Mouse (Mus musculus) intestine, embryonic 14.5 days (tissue): Measurements from ENCODE around the gene Aldh3a2. TPM values are rescaled to one million over a fixed set of nuclear protein-coding genes. Genes with fewer than 3 reads are reported as not detected.

ENCODE experiments used
- ATAC-seq: fragments of 200-750 bp; cut with Nextera tagmentation; replicated peaks from 2 replicates; pipeline ENCODE4 v1.8.0; 2017; ENCODE audit warnings: low read depth, moderate number of reproducible peaks, moderate TSS enrichment, moderate library complexity; ENCODE audit not compliant: low FRiP score, low TSS enrichment
- DNase-seq: peaks from one replicate; pipeline ENCODE4 v3.0.0-alpha.2; 2018; ENCODE audit warnings: low spot score
- H3K27ac ChIP-seq: fragments of 300-500 bp; sonication (generic); 2 replicates; pipeline ENCODE4 v1.5.1; 2014; ENCODE audit warnings: low read depth, mild to moderate bottlenecking, control low read depth
- H3K27me3 ChIP-seq: fragments of 300-500 bp; sonication (generic); replicated peaks from 2 replicates; pipeline ENCODE4 v1.6.1; 2014; ENCODE audit warnings: low read length, control low read depth; ENCODE audit not compliant: control insufficient read depth, insufficient read depth
- H3K36me3 ChIP-seq: fragments of 300-500 bp; sonication (generic); 2 replicates; pipeline ENCODE4 v1.6.1; 2014; ENCODE audit warnings: low read length, control low read depth; ENCODE audit not compliant: control insufficient read depth, insufficient read depth
- H3K4me1 ChIP-seq: fragments of 300-500 bp; sonication (generic); replicated peaks from 2 replicates; pipeline ENCODE4 v1.6.1; 2014; ENCODE audit warnings: low read length, control low read depth, mixed read lengths; ENCODE audit not compliant: control insufficient read depth, insufficient read depth
- H3K4me2 ChIP-seq: fragments of 300-500 bp; sonication (generic); 2 replicates; pipeline ENCODE4 v1.6.1; 2014; ENCODE audit warnings: low read length
- H3K4me3 ChIP-seq: fragments of 300-500 bp; sonication (generic); 2 replicates; pipeline ENCODE4 v1.5.1; 2014; ENCODE audit warnings: low read depth, low read length, control low read depth, mixed read lengths
- H3K9ac ChIP-seq: fragments of 300-500 bp; sonication (generic); 2 replicates; pipeline ENCODE4 v1.6.1; 2014; ENCODE audit warnings: mild to moderate bottlenecking, low read length
- H3K9me3 ChIP-seq: fragments of 300-500 bp; sonication (generic); 2 replicates; pipeline ENCODE4 v1.6.1; 2016; ENCODE audit warnings: low read length, control low read depth; ENCODE audit not compliant: control insufficient read depth
- WGBS: fragments of 180-500 bp; shearing (Covaris S2); extraction: QIAGEN DNeasy Blood & Tissue Kit; methylation state at CpG from one replicate; pipeline ENCODE4 v1.1.7; 2014; 5-methylcytosine and 5-hydroxymethylcytosine counted together
- polyA plus RNA-seq: library from polyadenylated mRNA; unstranded; fragments of >200 nt; fragmentation: Nextera tagmentation; extraction: Ambion mirVana; gene quantifications from 2 replicates; pipeline ENCODE4 v1.2.1, GENCODE M21; 2014

The Aldh3a2 gene
- polyA plus RNA-seq, 1 experiment from 2014 or later: 47.9 TPM

GRCm38 (mm10) chr11:61228406-61228805 is 38.9 kb downstream of the Aldh3a2 start:
- no peak for DNase-seq
- Histone ChIP-seq H3K27me3 (no peaks in the 10 kb centered on the region), H3K9me3 (no peaks in the 10 kb centered on the region), H3K4me3 (no peak overlapping the region), H3K9ac (no peak overlapping the region), H3K36me3 (no peaks in the 10 kb centered on the region), H3K4me1 (peaks cover 3% of the 10 kb centered on the region; the same call in 1 of the 2 replicates), H3K27ac (no peak overlapping the region), H3K4me2 (no peak overlapping the region)
- WGBS: 75% methylated on average over 3 of the region's 3 CpGs
- ATAC-seq: no peak

DNA sequence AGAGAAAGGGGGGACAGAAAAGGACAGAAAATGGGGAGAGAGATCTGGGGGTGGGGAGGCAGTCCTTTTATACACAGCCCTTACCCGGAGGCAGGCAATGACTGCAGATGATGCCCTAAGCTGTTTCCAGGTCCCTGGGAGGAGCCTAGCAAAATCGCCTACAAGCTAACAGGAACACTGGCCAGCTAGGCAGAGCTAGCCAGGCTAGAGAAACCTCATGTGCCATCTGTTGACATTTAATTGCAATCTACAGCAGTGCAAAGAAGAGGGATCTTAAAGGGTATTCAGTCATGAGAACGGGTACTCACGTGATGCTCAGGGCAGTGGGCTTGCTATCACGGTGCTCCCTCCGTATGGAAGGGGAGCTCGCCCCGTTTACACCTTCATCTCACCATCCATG is 39.4 kb downstream of the Aldh3a2 start:
- no peak overlapping the region for H3K4me2 ChIP-seq
- H3K27me3 ChIP-seq: no peaks in the 10 kb centered on the region
- no peaks in the 10 kb centered on the region for H3K36me3 ChIP-seq
- H3K4me3 ChIP-seq: no peak overlapping the region
- no peaks in the 10 kb centered on the region for H3K9me3 ChIP-seq
- DNase-seq (no peak), ATAC-seq (no peak)
- no peak overlapping the region for H3K27ac ChIP-seq
- no peak overlapping the region for H3K9ac ChIP-seq
- 78% methylated on average over 8 of the region's 8 CpGs for WGBS
- peaks cover 3% of the 10 kb centered on the region; the same call in 1 of the 2 replicates for H3K4me1 ChIP-seq

GRCm38 (mm10) chr11:61225941-61226412 is 41.3 kb downstream of the Aldh3a2 start:
- Histone ChIP-seq H3K4me3 (no peak overlapping the region), H3K9me3 (no peaks in the 10 kb centered on the region), H3K9ac (no peak overlapping the region), H3K36me3 (no peaks in the 10 kb centered on the region), H3K27ac (no peak overlapping the region), H3K4me2 (no peak overlapping the region), H3K4me1 (peaks cover 3% of the 10 kb centered on the region; the same call in 1 of the 2 replicates), H3K27me3 (no peaks in the 10 kb centered on the region)
- DNase-seq: no peak
- no peak for ATAC-seq
- WGBS: 68% methylated on average over 6 of the region's 6 CpGs

DNA sequence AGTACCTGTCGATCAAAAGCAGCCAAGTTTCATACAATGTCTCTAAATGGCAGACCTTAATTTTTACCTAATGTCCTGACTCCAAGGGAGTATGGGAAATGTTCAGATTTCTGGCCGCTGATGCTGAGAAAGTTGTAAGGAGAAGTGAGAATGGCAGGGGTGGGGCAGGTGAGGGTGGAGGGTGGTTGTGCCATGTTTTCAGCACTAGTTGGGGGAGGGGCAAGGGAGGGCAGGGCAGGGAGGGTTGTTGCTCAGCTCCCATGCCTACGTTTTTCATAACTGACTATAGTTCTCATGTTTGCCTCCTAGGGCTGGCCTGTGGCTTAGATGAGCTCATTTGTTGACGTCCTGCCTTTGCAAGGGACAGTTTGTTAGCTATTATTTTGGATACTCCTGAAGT is 41.8 kb downstream of the Aldh3a2 start:
- Histone ChIP-seq H3K27me3 (no peaks in the 10 kb centered on the region), H3K27ac (no peak overlapping the region), H3K9me3 (no peaks in the 10 kb centered on the region), H3K4me3 (no peak overlapping the region), H3K4me2 (no peak overlapping the region), H3K36me3 (no peaks in the 10 kb centered on the region), H3K9ac (no peak overlapping the region), H3K4me1 (0 out of 2 replicates have a peak, but pooled peaks cover 3% of the 10 kb centered on the region)
- no peak for ATAC-seq
- no peak for DNase-seq
- WGBS: 68% methylated on average over 4 of the region's 4 CpGs

DNA sequence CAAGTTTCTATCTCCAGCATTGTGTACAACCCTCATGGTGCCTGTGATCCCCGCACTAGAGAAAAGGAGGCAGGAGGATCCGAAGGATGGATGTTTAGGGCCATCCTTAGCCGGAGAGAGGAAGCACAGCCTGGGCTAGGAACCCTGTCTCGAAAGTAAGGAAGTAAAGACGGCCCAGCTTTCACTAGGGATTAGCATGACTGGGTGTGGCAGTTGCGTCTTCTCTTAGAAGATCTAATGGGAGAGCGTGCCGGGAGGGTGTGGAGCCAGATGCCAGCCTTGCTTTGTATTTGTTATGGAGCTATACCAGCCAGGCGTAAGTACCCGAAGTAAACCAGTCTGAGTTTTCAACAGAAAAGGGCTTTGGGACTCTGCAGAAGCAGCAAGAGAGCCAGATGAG is 42.4 kb downstream of the Aldh3a2 start:
- Histone ChIP-seq H3K27ac (no peak overlapping the region), H3K9ac (no peak overlapping the region), H3K9me3 (no peaks in the 10 kb centered on the region), H3K4me3 (no peak overlapping the region), H3K36me3 (no peaks in the 10 kb centered on the region), H3K27me3 (no peaks in the 10 kb centered on the region), H3K4me2 (no peak overlapping the region), H3K4me1 (0 out of 2 replicates have a peak, but pooled peaks cover 3% of the 10 kb centered on the region)
- DNase-seq (no peak), ATAC-seq (no peak)
- 89% methylated on average over 10 of the region's 10 CpGs for WGBS

DNA sequence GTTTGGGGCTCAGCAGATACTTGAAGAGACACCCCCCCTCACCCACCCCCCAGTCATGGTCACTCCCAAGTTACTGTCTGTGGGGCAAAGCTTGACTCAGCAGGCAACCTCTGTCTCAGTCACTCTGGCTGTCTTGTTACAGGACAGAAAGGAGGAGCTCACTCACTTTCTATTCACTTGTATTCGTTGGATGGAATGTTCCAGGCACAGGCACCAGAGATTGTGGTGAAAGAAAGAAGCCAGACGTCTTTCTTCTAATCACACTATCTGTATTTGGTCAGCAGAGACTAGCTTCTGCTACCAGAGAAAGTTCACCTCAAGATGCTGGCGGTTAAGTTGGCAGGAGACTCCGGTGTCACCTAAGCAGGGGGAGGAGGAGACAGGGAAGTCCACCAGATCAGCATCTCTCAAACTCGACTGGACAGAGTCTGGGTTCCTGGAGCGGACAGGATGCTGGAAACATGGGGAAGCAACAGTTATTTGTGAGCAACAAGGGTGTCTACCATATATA is 43.0 kb downstream of the Aldh3a2 start:
- DNase-seq: no peak
- Histone ChIP-seq H3K4me2 (no peak overlapping the region), H3K4me3 (no peak overlapping the region), H3K9me3 (no peaks in the 10 kb centered on the region), H3K36me3 (no peaks in the 10 kb centered on the region), H3K4me1 (0 out of 2 replicates have a peak, but pooled peaks cover 3% of the 10 kb centered on the region), H3K9ac (no peak overlapping the region), H3K27me3 (no peaks in the 10 kb centered on the region), H3K27ac (no peak overlapping the region)
- no peak for ATAC-seq
- WGBS: 68% methylated on average over 6 of the region's 6 CpGs

DNA sequence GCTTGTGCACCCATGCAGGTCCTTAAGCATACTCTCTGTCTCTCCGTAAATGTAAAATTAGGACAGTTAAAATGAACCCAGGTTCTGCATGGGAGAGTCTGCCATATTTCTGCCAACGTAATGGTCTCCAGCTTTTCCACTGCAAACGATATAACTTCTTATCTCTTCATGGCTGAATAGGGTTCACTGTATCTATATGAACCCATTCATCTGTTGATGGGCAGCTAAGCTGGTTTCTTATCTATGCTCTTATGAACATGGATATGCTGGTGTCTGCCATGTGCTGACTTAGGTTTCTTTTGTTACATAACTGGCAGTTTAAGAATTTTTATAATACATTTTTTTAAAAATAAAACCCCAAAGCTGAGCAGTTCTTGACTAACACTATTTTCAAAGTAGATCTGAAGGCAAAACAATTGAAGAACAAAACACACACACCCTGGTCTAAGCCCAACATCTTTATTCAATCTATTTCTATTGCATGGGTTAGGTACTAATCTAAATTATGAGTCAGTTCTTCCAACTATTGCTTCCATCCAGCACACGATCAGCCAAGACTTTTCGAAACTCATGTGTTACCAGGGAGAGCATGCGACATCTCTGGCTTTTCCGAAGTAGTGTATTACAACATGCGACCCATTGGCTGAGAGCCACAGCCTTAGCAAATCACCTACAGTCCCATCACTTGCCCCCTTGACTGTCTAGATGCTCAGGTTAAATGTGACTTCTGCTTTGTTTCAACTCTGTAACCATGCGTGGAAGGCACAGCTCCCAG is 44.1 kb downstream of the Aldh3a2 start:
- H3K9ac ChIP-seq: no peak overlapping the region
- no peak overlapping the region for H3K4me2 ChIP-seq
- ATAC-seq (no peak), DNase-seq (no peak)
- no peak overlapping the region for H3K27ac ChIP-seq
- H3K9me3 ChIP-seq: no peaks in the 10 kb centered on the region
- H3K4me3 ChIP-seq: no peak overlapping the region
- H3K27me3 ChIP-seq: no peaks in the 10 kb centered on the region
- 0 out of 2 replicates have a peak, but pooled peaks cover 3% of the 10 kb centered on the region for H3K4me1 ChIP-seq
- 89% methylated on average over 9 of the region's 9 CpGs for WGBS
- H3K36me3 ChIP-seq: no peaks in the 10 kb centered on the region

GRCm38 (mm10) chr11:61222007-61222406 is 45.3 kb downstream of the Aldh3a2 start:
- H3K27me3 ChIP-seq: no peaks in the 10 kb centered on the region
- H3K27ac ChIP-seq: no peak overlapping the region
- H3K9ac ChIP-seq: no peak overlapping the region
- H3K9me3 ChIP-seq: no peaks in the 10 kb centered on the region
- no peak overlapping the region for H3K4me2 ChIP-seq
- DNase-seq: no peak
- no peak for ATAC-seq
- H3K4me1 ChIP-seq: 0 out of 2 replicates have a peak, but pooled peaks cover 3% of the 10 kb centered on the region
- H3K4me3 ChIP-seq: no peak overlapping the region
- 78% methylated on average over 1 of the region's 1 CpGs for WGBS
- no peaks in the 10 kb centered on the region for H3K36me3 ChIP-seq
